Mouse (Mus musculus): ENCODE measurements at regions not wholly inside any gene's neighbourhood (a gene's known extent, or its start where the extent isn't known, plus 50 kb on each side); places are given as distances from the start of the nearest gene placed in this dataset.

- H3K9me3 ChIP-seq (ENCODE audit: control insufficient read depth, low read length): no peaks in the 10 kb centered on the region
- no peaks in the 10 kb centered on the region for H3K27me3 ChIP-seq (ENCODE audit: control insufficient read depth, insufficient read depth, low read length)
- no peaks in the 10 kb centered on the region for H3K36me3 ChIP-seq (ENCODE audit: control insufficient read depth, insufficient read depth, low read length)
- no peak overlapping the region for H3K9ac ChIP-seq (replicated peaks; ENCODE audit: low read depth, low read length)
- H3K4me3 ChIP-seq (ENCODE audit: low read depth, low read length): no peak overlapping the region
- no peak for ATAC-seq (ENCODE audit: low read depth)
- no peaks in the 10 kb centered on the region for H3K4me1 ChIP-seq (ENCODE audit: control insufficient read depth, insufficient read depth, low read length)
- WGBS: 86% methylated on average over 2 of the region's 2 CpGs
- H3K4me2 ChIP-seq (ENCODE audit: low read depth, low read length): no peak overlapping the region
- H3K27ac ChIP-seq (ENCODE audit: low read depth, low read length): no peak overlapping the region
These were observed 103.1 kb downstream of the Trib2 start for GRCm38 (mm10) chr12:15713623-15714022.

- WGBS: 68% methylated on average over 6 of the region's 6 CpGs
- Histone ChIP-seq H3K9ac (replicated peaks; ENCODE audit: low read depth, low read length) (no peak overlapping the region), H3K27ac (ENCODE audit: low read depth, low read length) (no peak overlapping the region), H3K27me3 (ENCODE audit: control insufficient read depth, insufficient read depth, low read length) (no peaks in the 10 kb centered on the region), H3K9me3 (ENCODE audit: control insufficient read depth, low read length) (no peaks in the 10 kb centered on the region), H3K4me3 (ENCODE audit: low read depth, low read length) (no peak overlapping the region), H3K4me2 (ENCODE audit: low read depth, low read length) (no peak overlapping the region), H3K4me1 (ENCODE audit: control insufficient read depth, insufficient read depth, low read length) (no peaks in the 10 kb centered on the region), H3K36me3 (ENCODE audit: control insufficient read depth, insufficient read depth, low read length) (no peaks in the 10 kb centered on the region)
- ATAC-seq (ENCODE audit: low read depth): no peak
These were observed 109.1 kb downstream of the Trib2 start for GRCm38 (mm10) chr12:15707570-15708095.

GRCm38 (mm10) chr12:15704412-15704811, 112.3 kb downstream of the Trib2 start:
- Histone ChIP-seq H3K4me1 (ENCODE audit: control insufficient read depth, insufficient read depth, low read length) (no peaks in the 10 kb centered on the region), H3K27me3 (ENCODE audit: control insufficient read depth, insufficient read depth, low read length) (no peaks in the 10 kb centered on the region), H3K36me3 (ENCODE audit: control insufficient read depth, insufficient read depth, low read length) (no peaks in the 10 kb centered on the region), H3K27ac (ENCODE audit: low read depth, low read length) (no peak overlapping the region), H3K4me3 (ENCODE audit: low read depth, low read length) (no peak overlapping the region), H3K4me2 (ENCODE audit: low read depth, low read length) (no peak overlapping the region), H3K9ac (replicated peaks; ENCODE audit: low read depth, low read length) (no peak overlapping the region), H3K9me3 (ENCODE audit: control insufficient read depth, low read length) (no peaks in the 10 kb centered on the region)
- 0 out of 2 replicates have a peak, but pooled peaks have one; percentile 21 for ATAC-seq (ENCODE audit: low read depth)
- WGBS: 57% methylated on average over 5 of the region's 5 CpGs

- Histone ChIP-seq H3K4me2 (ENCODE audit: low read depth, low read length) (no peak overlapping the region), H3K9ac (replicated peaks; ENCODE audit: low read depth, low read length) (no peak overlapping the region), H3K27ac (ENCODE audit: low read depth, low read length) (no peak overlapping the region), H3K4me3 (ENCODE audit: low read depth, low read length) (no peak overlapping the region), H3K9me3 (ENCODE audit: control insufficient read depth, low read length) (no peaks in the 10 kb centered on the region), H3K4me1 (ENCODE audit: control insufficient read depth, insufficient read depth, low read length) (no peaks in the 10 kb centered on the region), H3K27me3 (ENCODE audit: control insufficient read depth, insufficient read depth, low read length) (no peaks in the 10 kb centered on the region), H3K36me3 (ENCODE audit: control insufficient read depth, insufficient read depth, low read length) (no peaks in the 10 kb centered on the region)
- ATAC-seq (ENCODE audit: low read depth): no peak
- WGBS: 96% methylated on average over 1 of the region's 1 CpGs
These were observed 114.6 kb downstream of the Trib2 start for GRCm38 (mm10) chr12:15702137-15702536.

GRCm38 (mm10) chr12:15698829-15699228, 117.9 kb downstream of the Trib2 start:
- WGBS: 33% methylated on average over 4 of the region's 4 CpGs
- H3K9ac ChIP-seq (replicated peaks; ENCODE audit: low read depth, low read length): no peak overlapping the region
- H3K4me3 ChIP-seq (ENCODE audit: low read depth, low read length): no peak overlapping the region
- no peaks in the 10 kb centered on the region for H3K36me3 ChIP-seq (ENCODE audit: control insufficient read depth, insufficient read depth, low read length)
- no peak for ATAC-seq (ENCODE audit: low read depth)
- H3K4me1 ChIP-seq (ENCODE audit: control insufficient read depth, insufficient read depth, low read length): no peaks in the 10 kb centered on the region
- no peak overlapping the region for H3K27ac ChIP-seq (ENCODE audit: low read depth, low read length)
- no peaks in the 10 kb centered on the region for H3K27me3 ChIP-seq (ENCODE audit: control insufficient read depth, insufficient read depth, low read length)
- no peak overlapping the region for H3K4me2 ChIP-seq (ENCODE audit: low read depth, low read length)
- H3K9me3 ChIP-seq (ENCODE audit: control insufficient read depth, low read length): no peaks in the 10 kb centered on the region

GRCm38 (mm10) chr12:15698042-15698771, 118.5 kb downstream of the Trib2 start:
- H3K4me3 ChIP-seq (ENCODE audit: low read depth, low read length): no peak overlapping the region
- no peaks in the 10 kb centered on the region for H3K4me1 ChIP-seq (ENCODE audit: control insufficient read depth, insufficient read depth, low read length)
- H3K27ac ChIP-seq (ENCODE audit: low read depth, low read length): no peak overlapping the region
- no peak overlapping the region for H3K4me2 ChIP-seq (ENCODE audit: low read depth, low read length)
- no peak overlapping the region for H3K9ac ChIP-seq (replicated peaks; ENCODE audit: low read depth, low read length)
- no peaks in the 10 kb centered on the region for H3K27me3 ChIP-seq (ENCODE audit: control insufficient read depth, insufficient read depth, low read length)
- no peaks in the 10 kb centered on the region for H3K9me3 ChIP-seq (ENCODE audit: control insufficient read depth, low read length)
- H3K36me3 ChIP-seq (ENCODE audit: control insufficient read depth, insufficient read depth, low read length): no peaks in the 10 kb centered on the region
- WGBS: 69% methylated on average over 6 of the region's 6 CpGs
- ATAC-seq (ENCODE audit: low read depth): no peak

- no peak overlapping the region for H3K9ac ChIP-seq (replicated peaks; ENCODE audit: low read depth, low read length)
- H3K9me3 ChIP-seq (ENCODE audit: control insufficient read depth, low read length): no peaks in the 10 kb centered on the region
- H3K36me3 ChIP-seq (ENCODE audit: control insufficient read depth, insufficient read depth, low read length): no peaks in the 10 kb centered on the region
- H3K27me3 ChIP-seq (ENCODE audit: control insufficient read depth, insufficient read depth, low read length): no peaks in the 10 kb centered on the region
- H3K4me3 ChIP-seq (ENCODE audit: low read depth, low read length): no peak overlapping the region
- no peak for ATAC-seq (ENCODE audit: low read depth)
- no peak overlapping the region for H3K27ac ChIP-seq (ENCODE audit: low read depth, low read length)
- WGBS: 81% methylated on average over 2 of the region's 2 CpGs
- H3K4me2 ChIP-seq (ENCODE audit: low read depth, low read length): no peak overlapping the region
- H3K4me1 ChIP-seq (ENCODE audit: control insufficient read depth, insufficient read depth, low read length): no peaks in the 10 kb centered on the region
These were observed 128.4 kb downstream of the Trib2 start for GRCm38 (mm10) chr12:15688342-15688741.

GRCm38 (mm10) chr12:15684311-15684710, 132.4 kb downstream of the Trib2 start:
- 84% methylated on average over 5 of the region's 5 CpGs for WGBS
- Histone ChIP-seq H3K4me3 (ENCODE audit: low read depth, low read length) (no peak overlapping the region), H3K4me1 (ENCODE audit: control insufficient read depth, insufficient read depth, low read length) (no peaks in the 10 kb centered on the region), H3K36me3 (ENCODE audit: control insufficient read depth, insufficient read depth, low read length) (no peaks in the 10 kb centered on the region), H3K9ac (replicated peaks; ENCODE audit: low read depth, low read length) (no peak overlapping the region), H3K9me3 (ENCODE audit: control insufficient read depth, low read length) (no peaks in the 10 kb centered on the region), H3K27ac (ENCODE audit: low read depth, low read length) (no peak overlapping the region), H3K4me2 (ENCODE audit: low read depth, low read length) (no peak overlapping the region), H3K27me3 (ENCODE audit: control insufficient read depth, insufficient read depth, low read length) (no peaks in the 10 kb centered on the region)
- ATAC-seq (ENCODE audit: low read depth): no peak

- no peaks in the 10 kb centered on the region for H3K9me3 ChIP-seq (ENCODE audit: control insufficient read depth, low read length)
- ATAC-seq (ENCODE audit: low read depth): no peak
- no peaks in the 10 kb centered on the region for H3K27me3 ChIP-seq (ENCODE audit: control insufficient read depth, insufficient read depth, low read length)
- WGBS: 76% methylated on average over 5 of the region's 5 CpGs
- H3K4me1 ChIP-seq (ENCODE audit: control insufficient read depth, insufficient read depth, low read length): no peaks in the 10 kb centered on the region
- no peaks in the 10 kb centered on the region for H3K36me3 ChIP-seq (ENCODE audit: control insufficient read depth, insufficient read depth, low read length)
- no peak overlapping the region for H3K9ac ChIP-seq (replicated peaks; ENCODE audit: low read depth, low read length)
- H3K4me3 ChIP-seq (ENCODE audit: low read depth, low read length): no peak overlapping the region
- H3K27ac ChIP-seq (ENCODE audit: low read depth, low read length): no peak overlapping the region
- no peak overlapping the region for H3K4me2 ChIP-seq (ENCODE audit: low read depth, low read length)
These were observed 134.9 kb downstream of the Trib2 start for GRCm38 (mm10) chr12:15681678-15682355.

All from neural tube, embryonic 14.5 days (tissue).